Mouse (Mus musculus) embryonic fibroblast, embryonic 13.5 days (primary cell): ENCODE measurements around the gene Tceal9.

Source experiments
- CTCF ChIP-seq: IDR thresholded peaks from 2 replicates; pipeline ENCODE4 v1.5.1; 2011; ENCODE audit warnings: mild to moderate bottlenecking, control low read depth, low read length, moderate library complexity, borderline replicate concordance; ENCODE audit not compliant: insufficient read depth
- POLR2A ChIP-seq: IDR thresholded peaks from 2 replicates; pipeline ENCODE4 v1.6.1; 2011; ENCODE audit warnings: low read depth, mild to moderate bottlenecking, control low read depth, low read length, moderate library complexity

DNA sequence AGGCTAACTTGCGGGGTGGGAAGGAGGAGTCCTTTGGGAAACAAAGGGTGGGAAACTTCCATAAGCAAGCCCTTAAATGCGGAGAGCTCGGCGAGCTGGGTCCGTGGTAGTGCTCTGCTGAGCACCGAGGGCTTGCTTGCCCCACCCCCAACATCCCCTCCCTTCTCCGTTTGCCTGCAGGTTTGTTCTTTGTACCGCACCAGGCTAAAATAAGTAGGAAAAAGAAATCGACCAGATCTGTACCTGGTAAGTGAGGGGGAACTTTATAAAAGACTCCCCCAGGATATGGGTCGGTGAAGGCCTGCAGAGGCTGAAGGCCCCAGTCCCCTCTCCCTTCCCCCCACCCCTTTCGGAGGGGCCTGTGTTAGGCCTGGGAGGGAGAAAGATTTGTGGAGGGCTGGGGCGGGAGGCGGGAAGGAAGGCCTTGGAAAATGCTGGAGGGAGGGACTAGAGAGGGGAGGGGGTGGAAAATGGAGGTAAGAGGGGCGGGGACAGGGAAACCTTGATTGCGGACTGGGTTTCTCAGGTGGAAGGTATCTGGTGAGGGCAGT, 717 bp downstream of the Tceal9 start:
- TF ChIP-seq POLR2A (no peak), CTCF (no peak)
